In the genomic region with DNA sequence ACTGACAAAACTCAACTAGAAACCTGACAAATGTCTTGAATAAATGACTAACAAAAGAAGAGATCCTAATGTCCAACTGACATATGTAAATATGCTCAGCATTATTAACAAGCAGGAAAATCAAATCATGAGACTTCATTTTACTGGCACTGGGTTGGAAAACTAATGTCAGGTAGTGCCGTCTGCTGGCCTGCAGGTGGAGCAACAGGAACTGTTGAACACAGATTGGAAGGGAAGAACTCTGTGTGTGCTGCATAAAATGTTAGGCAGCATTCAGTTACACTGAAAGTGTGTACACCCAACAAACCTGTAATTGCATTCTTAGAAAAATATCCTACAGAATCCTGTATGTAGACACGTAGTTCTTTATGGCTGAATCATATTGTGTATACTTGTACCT, we compare ENCODE assay signal across 9 mouse cellular contexts. TPM values are rescaled to one million over a fixed set of nuclear protein-coding genes. Genes with fewer than 3 reads are reported as not detected.
DNase-seq lines count a peak whose midpoint lies in the region; ATAC-seq and TF ChIP-seq lines count a peak whose summit lies in the region.
"Had no signal": no experiment of that assay in that cellular context is flagged by ENCODE, and none has a peak within 500 bp of the region (broad histone marks: within the 10 kb centered on the region; RNA-seq: fewer than 3 reads in every experiment).

No protein-coding gene starts in this region.

- no peak overlapping the region for H3K27ac ChIP-seq in forebrain, embryonic 11.5 days (ENCODE audit: low read depth, low read length)
- H3K27ac ChIP-seq in forebrain, embryonic 16.5 days (ENCODE audit: low read length) = no peak overlapping the region
- no peak overlapping the region for H3K27ac ChIP-seq in liver, embryonic 14.5 days
- H3K27ac ChIP-seq in lung, postnatal 0 days (ENCODE audit: low read length) = no peak overlapping the region
- H3K27ac ChIP-seq: heart, embryonic 15.5 days had no signal

- ATAC-seq in forebrain, embryonic 11.5 days (replicated peaks; ENCODE audit: low FRiP score) = 0 out of 2 replicates have a peak, but pooled peaks have one; percentile 18
- no peak for ATAC-seq in forebrain, embryonic 16.5 days
- ATAC-seq in liver, embryonic 14.5 days (ENCODE audit: insufficient read depth) = no peak
- ATAC-seq in lung, postnatal 0 days = no peak

- no peaks in the 10 kb centered on the region for H3K27me3 ChIP-seq in forebrain, embryonic 11.5 days (ENCODE audit: control insufficient read depth, insufficient read depth, low read length)
- H3K27me3 ChIP-seq in forebrain, embryonic 16.5 days (replicated peaks; ENCODE audit: control insufficient read depth, insufficient read depth, low read length) = no peaks in the 10 kb centered on the region
- H3K27me3 ChIP-seq in liver, embryonic 14.5 days (ENCODE audit: control insufficient read depth, insufficient read depth, low read length) = no peaks in the 10 kb centered on the region
- no peaks in the 10 kb centered on the region for H3K27me3 ChIP-seq in lung, postnatal 0 days (replicated peaks; ENCODE audit: insufficient read depth, low read length)
- H3K27me3 ChIP-seq: heart, embryonic 15.5 days had no signal

- peak; percentile 26; the same call in 1 of the 2 replicates for TF ChIP-seq CTCF in liver, embryonic 14.5 days (IDR thresholded peaks at IDR 0.05; ENCODE audit: low read depth)
- TF ChIP-seq CTCF in lung, postnatal 0 days (IDR thresholded peaks at IDR 0.05) = peak; percentile 65

- H3K4me3 ChIP-seq in forebrain, embryonic 11.5 days (ENCODE audit: low read depth, low read length) = no peak overlapping the region
- H3K4me3 ChIP-seq in forebrain, embryonic 16.5 days (replicated peaks; ENCODE audit: low read length) = no peak overlapping the region
- no peak overlapping the region for H3K4me3 ChIP-seq in liver, embryonic 14.5 days (ENCODE audit: insufficient read depth in 1 of 2, low read depth in 2 of 2, low read length in 2 of 2)
- no peak overlapping the region for H3K4me3 ChIP-seq in lung, postnatal 0 days (ENCODE audit: low read depth, low read length)
- H3K4me3 ChIP-seq: heart, embryonic 15.5 days had no signal

- no peaks in the 10 kb centered on the region for H3K4me1 ChIP-seq in forebrain, embryonic 11.5 days (replicated peaks; ENCODE audit: control insufficient read depth, insufficient read depth, low read length)
- H3K4me1 ChIP-seq in forebrain, embryonic 16.5 days (replicated peaks; ENCODE audit: control insufficient read depth, insufficient read depth, low read length) = no peaks in the 10 kb centered on the region
- H3K4me1 ChIP-seq in liver, embryonic 14.5 days (replicated peaks; ENCODE audit: control insufficient read depth in 2 of 2, insufficient read depth in 2 of 2, low read length in 1 of 2) = no peaks in the 10 kb centered on the region
- no peaks in the 10 kb centered on the region for H3K4me1 ChIP-seq in lung, postnatal 0 days (ENCODE audit: insufficient read depth, low read depth, low read length)
- H3K4me1 ChIP-seq: heart, embryonic 15.5 days had no signal

- TF ChIP-seq EP300 in liver, embryonic 14.5 days (IDR thresholded peaks at IDR 0.05; ENCODE audit: low read depth) = no peak
- TF ChIP-seq EP300 in lung, postnatal 0 days (IDR thresholded peaks at IDR 0.05) = no peak

- H3K4me2 ChIP-seq in forebrain, embryonic 11.5 days (ENCODE audit: low read depth, low read length, severe bottlenecking) = no peak overlapping the region
- no peak overlapping the region for H3K4me2 ChIP-seq in forebrain, embryonic 16.5 days (ENCODE audit: low read length)
- H3K4me2 ChIP-seq in liver, embryonic 14.5 days (ENCODE audit: low read depth) = no peak overlapping the region
- H3K4me2 ChIP-seq in lung, postnatal 0 days (replicated peaks; ENCODE audit: low read depth, low read length) = no peak overlapping the region
- H3K4me2 ChIP-seq: heart, embryonic 15.5 days had no signal

- 24% methylated on average over 2 of the region's 2 CpGs for WGBS in forebrain, embryonic 11.5 days
- WGBS in forebrain, embryonic 16.5 days = 17% methylated on average over 2 of the region's 2 CpGs
- WGBS in liver, embryonic 14.5 days (ENCODE audit: insufficient replicate concordance) = 21% methylated on average over 2 of the region's 2 CpGs
- WGBS in lung, postnatal 0 days = 28% methylated on average over 2 of the region's 2 CpGs

- DNase-seq in forebrain, embryonic 11.5 days (ENCODE audit: low spot score) = no peak
- no peak for DNase-seq in liver, embryonic 14.5 days (ENCODE audit: low read depth in 3 of 3, low spot score in 3 of 3)
- no peak for DNase-seq in liver
- peak; percentile 25 for DNase-seq in ZHBTc4 (ENCODE audit: low read depth, low spot score)
- DNase-seq in lung, postnatal 0 days (ENCODE audit: low spot score) = peak; percentile 13
- no peak for DNase-seq in c-Kit-positive CD71-positive TER-119-positive erythroid progenitor cells, embryonic 14.5 days (ENCODE audit: low spot score)
- DNase-seq in urinary bladder, adult 2 months (ENCODE audit: low spot score) = no peak

- H3K36me3 ChIP-seq in forebrain, embryonic 11.5 days (ENCODE audit: control insufficient read depth, insufficient read depth, low read length) = no peaks in the 10 kb centered on the region
- H3K36me3 ChIP-seq in forebrain, embryonic 16.5 days (ENCODE audit: control insufficient read depth, insufficient read depth) = no peaks in the 10 kb centered on the region
- no peaks in the 10 kb centered on the region for H3K36me3 ChIP-seq in liver, embryonic 14.5 days (replicated peaks; ENCODE audit: control insufficient read depth, insufficient read depth, low read depth)
- no peaks in the 10 kb centered on the region for H3K36me3 ChIP-seq in lung, postnatal 0 days (ENCODE audit: insufficient read depth, low read length)
- H3K36me3 ChIP-seq: heart, embryonic 15.5 days had no signal

- no peak overlapping the region for H3K9ac ChIP-seq in forebrain, embryonic 11.5 days (ENCODE audit: low read length)
- no peak overlapping the region for H3K9ac ChIP-seq in forebrain, embryonic 16.5 days (replicated peaks; ENCODE audit: low read depth, low read length)
- no peak overlapping the region for H3K9ac ChIP-seq in liver, embryonic 14.5 days (replicated peaks)
- H3K9ac ChIP-seq in lung, postnatal 0 days (replicated peaks; ENCODE audit: low read depth) = no peak overlapping the region
- H3K9ac ChIP-seq: heart, embryonic 15.5 days had no signal

- H3K9me3 ChIP-seq in forebrain, embryonic 11.5 days (ENCODE audit: control insufficient read depth, low read length) = no peaks in the 10 kb centered on the region
- H3K9me3 ChIP-seq in forebrain, embryonic 16.5 days (ENCODE audit: control insufficient read depth, low read length) = no peaks in the 10 kb centered on the region
- no peaks in the 10 kb centered on the region for H3K9me3 ChIP-seq in liver, embryonic 14.5 days (ENCODE audit: control insufficient read depth, low read length)
- H3K9me3 ChIP-seq in lung, postnatal 0 days (ENCODE audit: low read length) = no peaks in the 10 kb centered on the region
- H3K9me3 ChIP-seq: heart, embryonic 15.5 days had no signal

RNA-seq across cellular contexts. Expression of gene Tmsb15b2, which starts 15.6 kb away (rescaled TPM):
- 49.6 and 58.7 TPM in 2 replicates for polyA plus RNA-seq in forebrain, embryonic 11.5 days (2014; fragmentation: Nextera tagmentation; extraction: Ambion mirVana)
- 119 and 142 TPM in 2 replicates for polyA plus RNA-seq in forebrain, embryonic 16.5 days (2015; fragmentation: Nextera tagmentation; extraction: Ambion mirVana)
- polyA plus RNA-seq in liver, embryonic 14.5 days (2012; rRNA removed) = 1.4 and 4.1 TPM in 2 replicates
- 7.0 and 9.8 TPM in 2 replicates for polyA plus RNA-seq in liver, embryonic 14.5 days (2014; fragmentation: Nextera tagmentation; extraction: Ambion mirVana)
- polyA plus RNA-seq in lung, postnatal 0 days (2015; fragmentation: Nextera tagmentation; extraction: Ambion mirVana) = 15.2 and 19.8 TPM in 2 replicates
- polyA plus RNA-seq in urinary bladder, adult 2 months (2012; rRNA removed) = 2.7 and 3.7 TPM in 2 replicates

RNA-seq across cellular contexts. Expression of gene Tmsb15l, which starts 17.0 kb away (rescaled TPM):
- polyA plus RNA-seq in forebrain, embryonic 11.5 days (2014; fragmentation: Nextera tagmentation; extraction: Ambion mirVana) = 4.6 and 7.0 TPM in 2 replicates
- polyA plus RNA-seq in forebrain, embryonic 16.5 days (2015; fragmentation: Nextera tagmentation; extraction: Ambion mirVana) = 7.6 and 11.0 TPM in 2 replicates
- 0.61 and 0.67 TPM in 2 replicates for polyA plus RNA-seq in liver, embryonic 14.5 days (2012; rRNA removed)
- 0.46 and 0.67 TPM in 2 replicates for polyA plus RNA-seq in liver, embryonic 14.5 days (2014; fragmentation: Nextera tagmentation; extraction: Ambion mirVana)
- 0.95 TPM in 1 of 2 replicates, not detected in the other for polyA plus RNA-seq in lung, postnatal 0 days (2015; fragmentation: Nextera tagmentation; extraction: Ambion mirVana)
- polyA plus RNA-seq in urinary bladder, adult 2 months (2012; rRNA removed) = 6.9 and 7.0 TPM in 2 replicates

RNA-seq across cellular contexts. Expression of gene Tmsb15b1, which starts 17.0 kb away (rescaled TPM):
- polyA plus RNA-seq in forebrain, embryonic 11.5 days (2014; fragmentation: Nextera tagmentation; extraction: Ambion mirVana) = 20.9 and 25.3 TPM in 2 replicates
- polyA plus RNA-seq in forebrain, embryonic 16.5 days (2015; fragmentation: Nextera tagmentation; extraction: Ambion mirVana) = 55.3 and 64.4 TPM in 2 replicates
- polyA plus RNA-seq in liver, embryonic 14.5 days (2012; rRNA removed) = 0.56 and 1.7 TPM in 2 replicates
- 2.8 and 5.2 TPM in 2 replicates for polyA plus RNA-seq in liver, embryonic 14.5 days (2014; fragmentation: Nextera tagmentation; extraction: Ambion mirVana)
- 12.8 and 15.3 TPM in 2 replicates for polyA plus RNA-seq in lung, postnatal 0 days (2015; fragmentation: Nextera tagmentation; extraction: Ambion mirVana)
- 7.1 and 8.3 TPM in 2 replicates for polyA plus RNA-seq in urinary bladder, adult 2 months (2012; rRNA removed)

RNA-seq across cellular contexts. Expression of gene H2bfm, which starts 32.6 kb away (rescaled TPM):
- polyA plus RNA-seq in forebrain, embryonic 11.5 days (2014; fragmentation: Nextera tagmentation; extraction: Ambion mirVana) = not detected in 2 replicates
- polyA plus RNA-seq in forebrain, embryonic 16.5 days (2015; fragmentation: Nextera tagmentation; extraction: Ambion mirVana) = not detected in 2 replicates
- not detected in 2 replicates for polyA plus RNA-seq in liver, embryonic 14.5 days (2012; rRNA removed)
- polyA plus RNA-seq in liver, embryonic 14.5 days (2014; fragmentation: Nextera tagmentation; extraction: Ambion mirVana) = not detected in 2 replicates
- not detected in 2 replicates for polyA plus RNA-seq in lung, postnatal 0 days (2015; fragmentation: Nextera tagmentation; extraction: Ambion mirVana)
- not detected in 2 replicates for polyA plus RNA-seq in urinary bladder, adult 2 months (2012; rRNA removed)
- polyA plus RNA-seq: heart, embryonic 15.5 days had no signal

RNA-seq across cellular contexts. Expression of gene Zcchc18, which starts 33.3 kb away (rescaled TPM):
- 94.4 and 99.1 TPM in 2 replicates for polyA plus RNA-seq in forebrain, embryonic 11.5 days (2014; fragmentation: Nextera tagmentation; extraction: Ambion mirVana)
- polyA plus RNA-seq in forebrain, embryonic 16.5 days (2015; fragmentation: Nextera tagmentation; extraction: Ambion mirVana) = 315 and 386 TPM in 2 replicates
- 0.04 and 0.13 TPM in 2 replicates for polyA plus RNA-seq in liver, embryonic 14.5 days (2012; rRNA removed)
- polyA plus RNA-seq in liver, embryonic 14.5 days (2014; fragmentation: Nextera tagmentation; extraction: Ambion mirVana) = 0.13 and 0.14 TPM in 2 replicates
- polyA plus RNA-seq in lung, postnatal 0 days (2015; fragmentation: Nextera tagmentation; extraction: Ambion mirVana) = 0.88 and 1.5 TPM in 2 replicates
- 1.3 and 1.5 TPM in 2 replicates for polyA plus RNA-seq in urinary bladder, adult 2 months (2012; rRNA removed)

Comparison
In these comparisons a context has a peak if more than half of its experiments do, and no peak if none do; other contexts are left out.
1. DNase-seq: peak in ZHBTc4 (single experiment) and lung, postnatal 0 days (single experiment); none in forebrain, embryonic 11.5 days (single experiment), liver, embryonic 14.5 days (0 of 3), liver (single experiment), c-Kit-positive CD71-positive TER-119-positive erythroid progenitor cells, embryonic 14.5 days (single experiment) and urinary bladder, adult 2 months (single experiment).